Mouse (Mus musculus) heart, adult 2 months (tissue): ENCODE results near the gene Slc9a2.

ENCODE experiments used
- CTCF ChIP-seq: fragments of 200-600 bp; IDR thresholded peaks from 2 replicates; pipeline ENCODE4 v1.8.1; 2022; ENCODE audit warnings: antibody characterized with exemption, mild to moderate bottlenecking, moderate library complexity
- EP300 ChIP-seq: fragments of 200-500 bp; IDR thresholded peaks from 2 replicates; pipeline ENCODE4 v1.6.1; 2011; ENCODE audit warnings: low read depth, low read length, control low read depth; ENCODE audit not compliant: insufficient read depth
- POLR2A ChIP-seq: fragments of 200-500 bp; IDR thresholded peaks from 2 replicates; pipeline ENCODE4 v1.6.1; 2011; ENCODE audit warnings: mild to moderate bottlenecking, low read depth, low read length, control low read depth; ENCODE audit not compliant: insufficient read depth

DNA sequence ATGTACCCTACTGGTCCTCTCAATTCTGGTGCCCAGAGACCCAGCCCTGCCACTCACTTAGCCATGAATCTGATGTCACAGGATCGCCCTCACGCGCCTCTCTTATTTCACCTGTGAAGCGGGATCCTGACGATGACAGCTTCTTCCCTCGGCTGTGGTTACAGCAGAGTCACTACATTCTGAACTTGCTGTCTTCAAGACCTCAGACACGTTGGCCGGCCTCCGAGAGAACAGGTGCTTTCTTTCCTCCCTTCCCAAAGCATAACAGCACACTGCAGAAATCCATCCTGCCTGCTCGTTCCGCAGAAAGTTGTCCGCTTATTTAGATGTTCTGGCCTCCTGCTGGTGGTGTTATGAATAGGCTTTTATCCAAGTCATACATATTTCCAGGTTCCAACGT is 13.9 kb downstream of the Slc9a2 start:
- TF ChIP-seq CTCF (no peak), POLR2A (no peak), EP300 (no peak)
